Mouse (Mus musculus) T-cell, adult 66 days (primary cell): ENCODE data around the gene Trappc3. TPM values are rescaled to one million over a fixed set of nuclear protein-coding genes. Genes with fewer than 3 reads are reported as not detected.

Experiments used
- total RNA-seq, 2 experiments: library from RNA; stranded (reverse); gene quantifications; 3 replicates in 1 of 2; 4 replicates in 1 of 2; pipeline ENCODE4 v1.2.4; 2023

Trappc3 gene
- total RNA-seq, result 10 to 100 TPM; 34.9 to 41.5 TPM

GRCm38 (mm10) chr4:126262119-126262807 is at the start of gene Trappc3:
Gene Trappc3, plus strand, starts transcription at chr4:126262325.

GRCm38 (mm10) chr4:126256131-126256791 is 5.9 kb upstream of the Trappc3 start, which contains the start of gene Map7d1:
Gene Map7d1, minus strand, starts transcription at chr4:126256343.

GRCm38 (mm10) chr4:126286492-126286891 is 24.4 kb downstream of the Trappc3 start, which contains the start of gene Col8a2:
Gene Col8a2, plus strand, starts transcription at chr4:126286793.

GRCm38 (mm10) chr4:126321111-126321853 is 59.2 kb downstream of the Trappc3 start, which contains the start of gene Adprhl2:
Gene Adprhl2, minus strand, starts transcription at chr4:126321703.

GRCm38 (mm10) chr4:126325281-126325861 is 63.2 kb downstream of the Trappc3 start, which contains the start of gene Tekt2:
Gene Tekt2, minus strand, starts transcription at chr4:126325688.

Other genes starting within 250 kb of the Trappc3 start
- gene Csf3r, start 237.8 kb upstream of the Trappc3 start, total RNA-seq, result 1 to 10 TPM in 1 of 2 experiments, under 1 TPM in 1; 0.41 to 1.2 TPM
- 10 to 100 TPM; 48.9 to 52.7 TPM for gene Mrps15, start 215.4 kb upstream of the Trappc3 start, total RNA-seq
- under 1 TPM; 0.47 to 0.61 TPM for gene Oscp1, start 203.8 kb upstream of the Trappc3 start, total RNA-seq
- 10 to 100 TPM; 11.6 to 17.4 TPM for gene Lsm10, start 165.7 kb upstream of the Trappc3 start, total RNA-seq
- gene Stk40, start 158.4 kb upstream of the Trappc3 start, total RNA-seq, result 10 to 100 TPM; 36.6 to 37.5 TPM
- gene Eva1b, start 114.6 kb upstream of the Trappc3 start, total RNA-seq, result 10 to 100 TPM; 18.6 to 19.0 TPM
- 1 to 10 TPM; 1.3 to 1.7 TPM for gene Sh3d21, start 98.8 kb upstream of the Trappc3 start, total RNA-seq
- 100 to 1,000 TPM; 542 to 594 TPM for gene Thrap3, start 59.6 kb upstream of the Trappc3 start, total RNA-seq
- 10 to 100 TPM; 64.9 to 68.9 TPM for gene Map7d1, start 6.0 kb upstream of the Trappc3 start, total RNA-seq
- under 1 TPM in 1 of 2 experiments, not detected in 1; 0.12 TPM for gene Col8a2, start 24.5 kb downstream of the Trappc3 start, total RNA-seq
- 10 to 100 TPM; 40.9 to 41.6 TPM for gene Adprhl2, start 59.4 kb downstream of the Trappc3 start, total RNA-seq
- under 1 TPM in 1 of 2 experiments, not detected in 1; 0.64 TPM for gene Tekt2, start 63.4 kb downstream of the Trappc3 start, total RNA-seq
- 10 to 100 TPM; 35.8 to 41.6 TPM for gene Ago3, start 167.2 kb downstream of the Trappc3 start, total RNA-seq
- 10 to 100 TPM; 47.6 to 49.3 TPM for gene Ago1, start 206.3 kb downstream of the Trappc3 start, total RNA-seq